Mouse (Mus musculus): ENCODE results near the gene Hacd1.

Hacd1 gene

DNA sequence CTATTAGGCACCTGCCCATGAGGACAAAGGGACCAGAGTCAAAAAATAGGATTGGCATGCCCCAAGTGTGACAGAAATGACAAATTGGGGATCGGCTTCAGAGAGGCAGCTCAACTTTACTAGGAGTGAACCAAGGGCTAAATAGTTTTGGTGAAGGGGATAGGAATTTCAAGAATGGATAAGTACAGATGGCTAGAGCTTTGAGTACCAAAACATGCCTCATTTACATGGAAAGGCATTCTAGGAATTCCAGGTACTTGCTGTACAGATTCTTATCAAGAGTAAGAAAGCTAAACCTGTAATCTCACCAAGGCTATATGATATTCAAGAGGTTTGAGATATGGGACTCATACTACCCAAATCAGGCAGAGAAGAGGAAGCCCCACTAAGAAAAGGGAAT, 95.8 kb downstream of the Hacd1 start:
- DNase-seq: no peak

DNA sequence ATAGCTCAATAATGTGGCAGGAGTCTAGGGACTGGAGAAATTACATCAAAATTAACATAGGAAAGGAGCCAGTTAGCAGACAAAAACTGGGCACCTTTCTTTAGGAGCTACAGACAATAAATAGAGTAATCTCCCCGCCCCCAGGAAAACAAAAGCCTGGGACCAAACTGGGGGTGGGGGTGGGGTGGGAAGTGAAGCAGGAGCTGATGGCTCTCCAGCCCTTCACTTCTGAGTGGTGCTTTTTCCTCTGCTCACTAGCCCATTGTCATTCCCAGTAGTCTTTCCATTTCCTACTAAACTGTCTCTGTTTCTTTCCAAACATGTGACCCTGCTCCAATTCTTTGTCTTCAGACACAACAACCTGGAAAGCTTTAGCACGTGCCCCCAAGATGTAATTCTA, 99.5 kb downstream of the Hacd1 start:
- DNase-seq: no peak

DNA sequence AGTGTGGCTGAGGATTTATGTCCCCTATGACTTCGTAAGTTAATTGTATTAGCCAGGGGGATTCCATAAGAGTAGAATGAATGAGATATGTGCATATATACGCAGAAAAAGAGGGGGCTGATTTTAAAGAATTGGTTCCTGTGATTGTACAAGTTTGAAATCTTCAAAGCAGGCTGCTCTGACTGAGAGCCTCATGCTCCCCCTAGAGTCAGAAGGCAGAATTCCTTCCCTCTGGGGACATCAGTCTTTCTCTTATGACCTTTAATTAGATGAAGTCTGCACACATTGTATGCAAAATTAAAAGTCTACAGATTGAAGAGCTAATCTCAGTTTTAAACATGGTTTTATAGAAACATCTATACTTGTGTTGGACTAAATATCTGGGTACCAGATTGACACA, 117.8 kb downstream of the Hacd1 start:
- peak in 1 of 2 experiments; percentile 26 for DNase-seq

DNA sequence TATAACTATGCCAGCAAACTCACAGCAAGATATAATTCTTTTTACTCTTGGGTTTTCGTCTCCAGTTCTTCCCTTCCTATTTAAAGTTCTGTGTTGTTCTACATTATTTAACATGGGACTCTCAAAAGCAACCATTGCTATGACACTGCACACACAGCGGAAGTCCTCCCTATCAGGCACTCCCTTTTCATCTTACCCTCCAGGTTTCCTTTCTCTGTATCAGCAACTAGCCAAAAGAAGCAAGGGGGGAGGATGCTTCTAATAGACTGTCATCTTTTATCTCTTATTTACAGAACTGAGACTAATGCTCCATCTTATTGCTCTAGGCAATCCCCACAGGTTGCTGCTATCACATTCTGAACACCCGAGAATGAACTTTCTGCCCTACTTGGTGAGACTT, 120.6 kb downstream of the Hacd1 start:
- DNase-seq: no peak

DNA sequence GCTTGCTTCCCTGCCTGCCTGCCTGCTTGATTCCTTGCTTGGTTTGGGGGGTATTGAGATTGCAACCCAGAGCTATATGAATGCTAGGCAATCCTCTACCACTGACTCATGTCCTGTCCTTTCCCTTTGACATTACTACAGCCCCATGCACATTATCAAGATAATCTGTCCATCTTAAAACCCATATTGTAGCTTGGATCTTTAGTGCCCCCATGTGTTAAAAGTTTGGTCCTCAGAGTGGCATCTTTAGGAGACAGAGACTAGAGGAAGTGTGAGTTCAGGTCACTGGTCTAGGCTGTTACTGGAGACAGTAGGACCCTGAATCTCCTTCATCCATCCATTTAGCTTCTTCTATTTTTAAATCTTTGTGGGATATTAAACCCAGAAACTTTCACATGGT, 123.7 kb downstream of the Hacd1 start:
- no peak for DNase-seq

DNA sequence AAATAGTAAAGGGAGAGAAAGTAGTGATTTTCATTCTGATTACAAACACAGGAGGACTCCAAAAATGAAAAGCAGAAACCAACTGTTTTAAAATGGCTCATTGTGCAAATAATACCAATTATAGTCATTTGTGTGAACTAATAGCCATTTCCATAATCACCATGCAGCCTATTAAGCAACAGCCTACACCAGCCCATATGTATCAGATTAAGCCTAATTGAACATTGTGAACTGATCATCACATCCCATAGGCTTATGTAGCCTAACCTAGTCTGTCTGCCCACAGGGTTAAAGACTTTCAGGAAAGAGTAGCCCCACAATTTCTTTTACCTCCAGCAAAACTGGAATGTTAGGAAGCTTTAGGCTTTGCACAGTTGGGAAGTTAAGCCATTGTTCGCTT, 125.2 kb downstream of the Hacd1 start:
- no peak for DNase-seq

DNA sequence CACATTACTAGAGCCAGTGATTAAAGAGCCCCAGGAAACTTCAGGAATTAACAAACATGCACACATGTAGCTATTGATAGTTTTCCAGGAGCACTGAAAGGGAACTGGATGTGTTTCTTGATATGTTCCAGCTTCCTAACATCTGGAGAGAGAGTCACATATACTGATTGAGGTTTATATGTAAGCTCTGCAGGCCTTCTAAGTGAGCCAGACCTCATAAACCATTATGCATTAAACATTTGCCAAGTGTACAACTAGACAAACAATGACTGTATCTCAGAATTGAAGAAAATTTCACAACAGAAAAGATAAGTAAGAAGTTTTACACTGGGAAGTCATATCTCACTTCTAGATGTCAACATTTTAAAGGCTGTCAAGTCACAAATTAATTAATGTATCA, 167.4 kb downstream of the Hacd1 start:
- DNase-seq: no peak

DNA sequence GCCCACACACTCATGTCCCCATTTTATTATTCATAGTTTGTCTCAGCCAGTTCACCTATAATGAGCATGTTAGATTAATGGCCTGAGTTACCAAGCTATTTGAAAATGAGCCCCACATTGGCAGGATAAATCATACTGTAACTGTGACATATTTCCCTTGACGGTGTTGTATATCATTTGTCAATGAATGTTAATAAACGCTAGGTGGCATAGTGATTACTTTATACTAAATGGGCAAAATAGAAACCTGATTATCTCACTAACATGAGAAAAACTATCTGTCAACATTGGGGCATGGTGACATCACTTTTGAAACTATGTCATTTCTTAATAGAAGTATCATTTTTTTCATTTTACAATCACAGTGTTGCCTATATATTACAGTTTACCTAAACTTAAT, 198.5 kb downstream of the Hacd1 start:
- no peak for DNase-seq

DNA sequence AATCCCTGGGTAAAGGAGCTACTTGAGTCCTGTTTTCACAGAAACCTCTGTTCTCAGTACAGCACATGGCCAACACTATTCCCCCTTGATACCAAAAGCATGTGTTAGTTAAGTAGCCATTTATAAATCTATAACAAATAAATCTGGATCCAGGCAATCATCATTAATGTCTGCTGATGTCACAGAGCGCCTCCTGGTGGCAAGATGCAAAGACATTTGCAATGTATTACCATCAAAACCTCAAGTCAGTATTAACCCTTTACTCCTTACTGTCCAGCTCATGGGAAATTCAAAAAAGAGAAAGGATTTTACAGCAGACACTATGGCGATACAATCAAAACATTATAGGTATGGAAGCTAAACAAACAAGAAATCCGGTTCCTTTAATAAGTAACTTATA, 200.4 kb downstream of the Hacd1 start:
- peak in 1 of 2 experiments; percentile 21 for DNase-seq

DNA sequence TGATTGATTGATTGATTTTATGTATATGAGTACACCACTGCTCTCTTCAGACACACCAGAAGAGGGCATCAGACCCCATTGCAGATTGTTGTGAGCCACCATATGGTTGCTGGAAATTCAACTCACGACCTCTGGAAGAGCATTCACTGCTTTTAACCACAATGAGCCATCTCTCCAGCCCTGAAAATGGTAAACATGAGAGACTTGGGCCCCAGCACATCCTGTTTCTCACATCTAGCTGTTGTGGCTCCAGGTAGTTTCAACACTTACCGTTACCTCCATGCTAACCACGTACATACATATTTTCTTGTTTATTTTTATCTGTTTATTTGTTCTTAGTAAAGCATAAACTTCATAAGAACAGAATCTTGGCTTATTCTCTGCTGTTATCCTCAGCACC, 219.6 kb downstream of the Hacd1 start:
- no peak for DNase-seq

DNA sequence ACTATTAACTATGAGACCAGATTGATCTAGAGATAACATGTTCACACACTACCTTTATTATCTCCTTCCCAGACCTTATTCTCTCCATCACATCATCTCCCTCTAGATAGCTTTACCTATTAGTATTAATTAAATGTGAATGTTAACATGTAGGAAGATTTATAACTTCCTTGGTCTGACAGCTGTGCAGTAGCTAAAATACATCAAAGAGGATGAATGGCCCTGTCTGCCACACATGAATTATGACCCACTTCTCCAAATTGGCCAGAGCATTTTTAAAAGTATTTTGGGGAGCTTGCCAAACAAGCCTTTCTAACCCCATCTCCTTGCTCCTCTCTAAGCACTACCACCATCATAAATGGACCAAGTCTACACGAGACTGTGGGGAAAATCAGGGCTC, 220.9 kb downstream of the Hacd1 start:
- no peak for DNase-seq

DNA sequence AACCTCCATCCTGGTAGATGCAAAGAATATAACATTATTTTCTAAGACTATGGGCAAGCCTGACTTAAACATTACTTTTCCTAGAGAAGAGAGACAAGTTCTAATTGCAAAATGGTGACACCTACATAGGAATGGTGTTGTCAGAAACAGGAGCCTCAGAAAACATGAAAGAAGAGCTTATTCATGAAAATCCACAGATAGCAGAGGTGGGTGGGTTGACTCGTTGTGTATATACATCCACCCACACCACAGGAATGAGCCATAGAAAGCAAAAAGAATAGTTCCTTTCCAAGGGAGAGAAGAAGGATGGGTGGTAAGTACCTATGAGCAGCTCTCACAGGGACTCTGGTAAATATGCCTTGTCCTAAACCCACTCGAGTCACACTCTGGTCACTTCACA, 239.3 kb downstream of the Hacd1 start:
- DNase-seq: no peak

DNA sequence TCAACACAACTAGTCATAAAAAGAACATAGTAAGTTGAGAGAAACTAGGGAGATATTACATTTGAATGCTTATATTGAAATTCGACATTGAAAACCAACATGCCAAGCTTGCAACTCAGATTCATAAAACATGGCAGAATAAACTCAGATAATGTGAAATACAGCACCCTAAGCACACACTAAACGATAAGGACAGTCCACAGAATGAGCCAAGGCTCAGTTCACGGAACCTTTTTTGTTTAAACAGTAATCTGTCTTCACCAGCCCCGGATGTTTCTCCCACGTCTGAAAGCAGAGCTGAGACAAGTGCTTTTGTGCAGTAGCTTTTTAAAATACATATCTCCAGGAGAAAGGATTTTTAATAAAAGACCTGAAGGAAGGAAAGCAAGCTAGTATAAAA, 247.3 kb downstream of the Hacd1 start:
- no peak for DNase-seq

DNA sequence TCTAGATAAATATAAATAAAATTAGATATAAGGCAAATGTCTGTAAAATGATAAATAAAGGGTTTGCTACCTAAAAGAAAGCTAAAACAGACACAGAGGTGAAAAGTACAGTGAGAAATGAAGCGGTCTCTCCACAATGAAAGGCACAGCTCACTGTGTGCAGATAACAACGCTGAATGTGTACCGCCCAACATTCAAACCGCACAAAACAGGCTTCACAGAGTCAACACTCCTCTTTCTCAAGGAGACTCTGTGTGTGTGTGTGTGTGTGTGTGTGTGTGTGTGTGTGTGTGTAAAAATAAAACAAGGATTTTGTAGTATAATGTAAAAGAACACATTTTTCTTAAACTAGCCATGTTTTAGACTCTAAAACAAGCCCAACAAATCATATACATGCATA, 247.9 kb downstream of the Hacd1 start:
- no peak for DNase-seq

DNA sequence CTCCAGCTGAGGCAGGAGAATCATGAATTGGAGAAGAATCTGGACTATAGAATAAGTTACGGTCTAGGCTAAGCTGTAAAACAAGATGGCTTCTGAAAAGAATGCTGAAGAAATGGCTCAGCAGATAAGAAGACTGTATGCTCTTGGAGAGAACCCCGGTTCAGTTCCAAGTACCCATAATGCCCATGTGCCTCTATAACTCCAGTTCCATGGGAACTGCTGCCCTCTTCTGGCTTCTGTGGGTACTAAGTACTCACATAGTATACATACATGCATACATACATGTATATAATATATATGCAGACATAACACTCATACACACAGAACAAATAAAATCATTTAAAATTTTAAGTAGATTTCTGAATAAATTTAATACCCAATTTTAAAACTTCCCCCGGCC, 249.8 kb downstream of the Hacd1 start:
- DNase-seq: no peak

DNA sequence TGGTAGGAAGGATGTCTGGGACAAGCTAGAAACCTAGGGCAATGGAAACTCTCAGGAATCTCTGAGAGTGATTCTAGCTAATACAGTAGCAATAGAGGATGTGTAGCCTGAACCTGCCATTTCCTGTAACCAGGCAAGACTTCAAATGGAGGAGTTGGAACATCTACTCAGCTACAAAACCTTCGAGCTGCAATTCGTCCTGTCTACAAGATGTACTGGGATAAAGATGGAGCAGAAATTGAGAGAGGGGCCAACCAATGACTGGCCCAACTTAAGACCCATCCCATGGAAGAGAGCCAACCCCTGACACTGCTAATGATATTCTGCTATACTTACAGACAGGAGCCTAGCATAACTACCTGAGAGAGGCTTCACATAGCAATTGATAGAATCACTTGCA, 255.3 kb downstream of the Hacd1 start:
- DNase-seq: no peak

Measured in kidney, adult 8-10 months (tissue).